Mouse (Mus musculus) T-helper 2 cell (primary cell): ENCODE measurements around the gene Prkaa2.
"Not testable (repeated sequence)": the region's sequence is repeated elsewhere in the genome, so short reads cannot be mapped to it uniquely, and the experiment has no call there.

Experiments
- in situ Hi-C: fragments of 300-600 bp; cut with MboI, MseI; formaldehyde crosslinking; loops from one replicate; pipeline ENCODE4 v1.15.1; 2025; ENCODE audit warnings: high pct_unique_total_duplicates

The Prkaa2 gene

DNA sequence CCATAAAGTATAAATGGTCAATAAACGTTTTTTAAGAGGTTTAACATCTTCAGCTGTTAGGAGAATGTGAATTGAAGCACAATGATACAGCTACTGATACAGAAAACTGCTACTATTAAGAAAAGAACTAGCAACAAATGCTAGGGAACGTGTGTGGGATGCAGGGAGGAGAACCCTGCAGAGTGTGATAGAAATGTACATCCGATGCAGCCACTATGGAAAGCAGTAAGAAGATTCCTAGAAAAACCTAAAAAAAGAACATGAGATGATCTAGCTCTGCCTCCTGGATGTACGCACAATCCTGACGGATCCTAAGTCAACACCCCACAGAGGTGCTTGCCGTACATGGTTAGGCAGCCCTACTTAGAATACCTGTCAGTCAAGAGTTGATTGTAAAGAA is 82.4 kb downstream of the Prkaa2 start:
- in situ Hi-C loops: no loop called here

GRCm38 (mm10) chr4:105016006-105016613 is 93.6 kb downstream of the Prkaa2 start:
- in situ Hi-C loops: loop anchor here (10.0 kb wide), 1 partner anchor 399 kb away; no protein-coding TSS in a partner anchor

- in situ Hi-C loops: loop anchor here (10.0 kb wide), 1 partner anchor 399 kb away; no protein-coding TSS in a partner anchor
Observed at GRCm38 (mm10) chr4:105015496-105015895, 94.2 kb downstream of the Prkaa2 start.

- in situ Hi-C loops: loop anchor here (10.0 kb wide), 1 partner anchor 401 kb away; no protein-coding TSS in a partner anchor
Observed at GRCm38 (mm10) chr4:105013718-105014117, 96.0 kb downstream of the Prkaa2 start.

- in situ Hi-C loops: no loop called here
Observed at GRCm38 (mm10) chr4:105007360-105008018, 102.2 kb downstream of the Prkaa2 start.

DNA sequence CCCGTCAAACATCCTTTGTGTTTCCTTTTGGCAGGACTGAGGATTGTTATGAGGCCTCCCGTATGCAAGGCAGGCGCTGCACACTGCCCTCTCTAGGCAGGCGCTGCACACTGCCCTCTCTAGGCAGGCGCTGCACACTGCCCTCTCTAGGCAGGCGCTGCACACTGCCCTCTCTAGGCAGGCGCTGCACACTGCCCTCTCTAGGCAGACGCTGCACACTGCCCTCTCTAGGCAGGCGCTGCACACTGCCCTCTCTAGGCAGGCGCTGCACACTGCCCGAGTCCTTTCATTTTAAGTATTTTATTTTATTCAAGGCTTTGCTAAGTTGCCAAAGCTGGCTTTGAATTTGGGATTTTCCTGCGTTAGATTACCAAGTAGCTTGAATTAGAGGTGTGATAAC is 105.0 kb downstream of the Prkaa2 start:
- in situ Hi-C loops: not testable (repeated sequence)

DNA sequence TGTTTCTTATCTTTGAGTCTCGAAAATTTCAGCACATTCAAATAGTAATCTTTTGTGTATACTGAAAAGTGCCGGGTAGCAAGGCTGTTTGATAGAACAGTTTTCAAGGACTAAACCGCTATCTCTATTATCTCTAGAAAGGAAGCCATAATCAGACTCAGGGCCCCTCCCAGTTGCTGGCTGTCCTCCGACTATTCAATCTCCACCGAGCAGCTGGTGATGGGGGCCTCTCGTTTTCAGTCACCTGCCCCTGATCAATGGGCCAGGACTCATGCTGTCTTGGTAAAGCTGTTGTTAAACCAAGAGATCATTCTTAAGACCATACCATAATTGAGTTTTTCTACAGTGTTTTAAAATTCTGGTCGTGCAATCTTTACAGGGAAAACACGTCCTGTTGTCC is 105.6 kb downstream of the Prkaa2 start:
- in situ Hi-C loops: no loop called here

- in situ Hi-C loops: no loop called here
Observed at GRCm38 (mm10) chr4:105001736-105002135, 108.0 kb downstream of the Prkaa2 start.

- in situ Hi-C loops: no loop called here
Observed at GRCm38 (mm10) chr4:104999702-105000101, 110.0 kb downstream of the Prkaa2 start.

DNA sequence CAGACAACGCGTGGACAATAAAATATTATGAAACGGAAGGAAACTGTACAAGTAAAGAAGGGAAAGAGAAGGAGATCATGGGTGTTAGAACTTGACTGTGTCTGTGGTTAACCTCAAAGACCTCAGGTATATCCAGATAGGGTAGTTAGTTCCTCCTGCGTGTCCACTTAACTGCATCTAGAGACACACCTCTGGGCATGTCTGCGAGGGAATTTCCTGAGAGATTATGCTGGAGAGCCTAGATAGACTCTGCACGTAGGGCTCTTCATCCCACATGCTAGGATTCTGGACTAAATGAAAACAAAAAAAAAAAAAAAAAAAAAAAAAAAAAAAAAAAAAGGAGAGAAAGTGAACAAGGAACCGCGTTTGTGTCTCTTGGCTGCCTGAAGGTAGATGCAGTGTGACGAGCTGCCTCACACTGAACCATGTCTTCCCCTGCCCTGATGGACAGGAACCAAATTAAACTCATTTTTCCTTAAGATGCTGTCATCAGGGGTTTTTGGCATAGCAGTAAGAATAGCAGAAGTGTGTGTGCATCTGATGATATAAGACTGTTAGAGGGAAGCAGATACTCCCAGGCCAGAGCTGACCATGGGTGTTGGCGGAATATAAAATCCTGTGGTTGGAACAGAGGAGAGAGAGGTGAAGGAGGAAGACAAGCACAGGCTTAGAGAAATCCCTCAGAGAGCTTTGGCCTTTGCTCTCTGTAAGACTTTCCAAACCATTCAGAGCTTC is 116.4 kb downstream of the Prkaa2 start:
- in situ Hi-C loops: no loop called here

GRCm38 (mm10) chr4:104992271-104992670 is 117.4 kb downstream of the Prkaa2 start:
- in situ Hi-C loops: no loop called here

DNA sequence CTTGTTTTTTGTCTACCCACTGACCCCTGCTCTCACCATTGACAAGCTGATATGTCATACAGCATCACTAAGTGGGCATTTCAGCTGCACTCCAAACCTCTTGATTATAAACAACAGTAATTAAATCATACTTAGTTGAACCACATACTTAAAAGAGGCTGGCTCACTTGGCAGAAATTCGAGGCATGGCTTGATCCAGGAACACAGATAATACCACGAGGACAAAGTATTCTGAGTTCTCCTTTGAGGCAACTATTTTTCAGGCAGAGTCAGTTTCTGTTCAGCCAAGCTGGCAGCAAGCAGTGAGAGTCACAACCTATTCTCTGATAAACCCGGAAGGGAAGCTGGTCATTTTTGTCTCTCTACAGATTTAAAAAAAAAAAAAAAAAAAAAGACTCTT is 119.0 kb downstream of the Prkaa2 start:
- in situ Hi-C loops: no loop called here

DNA sequence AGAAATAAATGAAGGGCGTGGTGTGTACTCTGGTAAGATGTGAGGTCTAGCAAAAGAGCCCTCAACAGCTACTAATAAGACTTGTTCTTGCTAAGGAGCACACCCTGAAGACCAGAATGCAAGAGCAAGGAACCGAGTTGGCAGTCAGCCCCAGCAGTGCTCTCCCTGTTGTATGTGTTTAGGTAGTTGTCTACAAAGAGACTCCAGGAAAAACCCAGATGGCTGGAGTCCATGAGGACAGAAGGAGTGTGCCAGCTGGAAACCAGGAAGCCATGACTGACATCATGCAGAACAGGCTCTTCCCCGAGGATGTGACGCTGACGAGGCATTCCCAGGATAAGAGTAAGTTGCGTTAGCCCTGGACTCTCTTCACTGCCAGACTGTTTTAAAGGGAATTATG is 119.7 kb downstream of the Prkaa2 start:
- in situ Hi-C loops: no loop called here

- in situ Hi-C loops: no loop called here
Observed at GRCm38 (mm10) chr4:104988709-104989108, 121.0 kb downstream of the Prkaa2 start.

DNA sequence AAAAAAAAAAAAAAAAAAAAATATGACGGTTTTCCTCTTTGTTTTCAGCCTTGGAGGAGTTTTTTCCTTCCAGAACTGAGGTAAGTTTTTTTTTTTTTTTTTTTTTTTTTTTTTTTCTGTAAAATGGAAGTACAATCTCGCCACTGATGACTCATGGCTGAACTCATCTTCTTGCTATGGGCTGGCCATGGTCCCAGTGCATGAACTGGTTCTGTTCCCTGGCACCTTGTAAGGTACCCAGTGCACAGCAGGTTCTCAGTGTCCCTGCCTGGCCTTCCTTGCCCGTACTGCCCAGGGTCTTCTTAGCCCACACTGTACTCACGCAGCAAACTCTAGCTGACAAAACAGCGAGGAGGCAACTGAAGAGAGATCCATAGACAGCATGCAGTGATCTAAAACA is 121.6 kb downstream of the Prkaa2 start:
- in situ Hi-C loops: no loop called here

GRCm38 (mm10) chr4:104987631-104988030 is 122.1 kb downstream of the Prkaa2 start:
- in situ Hi-C loops: no loop called here

GRCm38 (mm10) chr4:104985960-104986632 is 123.6 kb downstream of the Prkaa2 start:
- in situ Hi-C loops: no loop called here
